Mouse (Mus musculus): ENCODE results near the gene Smchd1.
A peak's percentile ranks its signal among the peaks of the same experiment; 100 is the strongest.

Gene Smchd1

GRCm38 (mm10) chr17:71310486-71311339, 164.4 kb downstream of the Smchd1 start:
- DNase-seq (ENCODE audit: low spot score in 2 of 2): peak in 1 of 2 experiments; percentile 26

- no peak for DNase-seq (ENCODE audit: low spot score in 2 of 2)
These were observed 165.2 kb downstream of the Smchd1 start for GRCm38 (mm10) chr17:71309711-71310485.

GRCm38 (mm10) chr17:71309141-71309540, 166.0 kb downstream of the Smchd1 start:
- no peak for DNase-seq (ENCODE audit: low spot score in 2 of 2)

- DNase-seq (ENCODE audit: low spot score in 2 of 2): no peak
These were observed 166.8 kb downstream of the Smchd1 start for GRCm38 (mm10) chr17:71308296-71308695.

GRCm38 (mm10) chr17:71307251-71307790, 167.8 kb downstream of the Smchd1 start:
- DNase-seq (ENCODE audit: low spot score in 2 of 2): no peak

GRCm38 (mm10) chr17:71306716-71307115, 168.4 kb downstream of the Smchd1 start:
- DNase-seq (ENCODE audit: low spot score in 2 of 2): no peak

GRCm38 (mm10) chr17:71306091-71306490, 169.1 kb downstream of the Smchd1 start:
- DNase-seq (ENCODE audit: low spot score in 2 of 2): no peak

- DNase-seq (ENCODE audit: low spot score in 2 of 2): no peak
These were observed 171.7 kb downstream of the Smchd1 start for GRCm38 (mm10) chr17:71303444-71303843.

- no peak for DNase-seq (ENCODE audit: low spot score in 2 of 2)
These were observed 173.7 kb downstream of the Smchd1 start for GRCm38 (mm10) chr17:71301413-71301812.

GRCm38 (mm10) chr17:71300338-71300737, 174.8 kb downstream of the Smchd1 start:
- DNase-seq (ENCODE audit: low spot score in 2 of 2): no peak

- DNase-seq (ENCODE audit: low spot score in 2 of 2): no peak
These were observed 175.3 kb downstream of the Smchd1 start for GRCm38 (mm10) chr17:71299879-71300278.

GRCm38 (mm10) chr17:71294570-71294969, 180.6 kb downstream of the Smchd1 start:
- no peak for DNase-seq (ENCODE audit: low spot score in 2 of 2)
